Mouse (Mus musculus) Muller cell, postnatal 12 days (primary cell): ENCODE measurements at regions not wholly inside any gene's neighbourhood (a gene's known extent, or its start where the extent isn't known, plus 50 kb on each side); places are given as distances from the start of the nearest gene placed in this dataset.
A peak's percentile ranks its signal among the peaks of the same experiment; 100 is the strongest.

Experiments
- DNase-seq: peaks from one replicate; pipeline ENCODE4 v3.0.0-alpha.2; 2015; ENCODE audit errors: inconsistent ontology term

- DNase-seq = no peak
These were observed 149.1 kb upstream of the Dyrk2 start for GRCm38 (mm10) chr10:119019082-119019481.

- no peak for DNase-seq
These were observed 148.5 kb upstream of the Dyrk2 start for GRCm38 (mm10) chr10:119018490-119018889.

GRCm38 (mm10) chr10:119016104-119016503, 146.1 kb upstream of the Dyrk2 start:
- no peak for DNase-seq

- DNase-seq = no peak
These were observed 145.5 kb upstream of the Dyrk2 start for GRCm38 (mm10) chr10:119015311-119016055.

GRCm38 (mm10) chr10:119014731-119015130, 144.7 kb upstream of the Dyrk2 start:
- DNase-seq = no peak

- no peak for DNase-seq
These were observed 143.7 kb upstream of the Dyrk2 start for GRCm38 (mm10) chr10:119013758-119014157.

- no peak for DNase-seq
These were observed 141.5 kb upstream of the Dyrk2 start for GRCm38 (mm10) chr10:119011511-119011910.

- no peak for DNase-seq
These were observed 140.9 kb upstream of the Dyrk2 start for GRCm38 (mm10) chr10:119010884-119011283.

- DNase-seq = no peak
These were observed 137.0 kb upstream of the Dyrk2 start for GRCm38 (mm10) chr10:119006866-119007575.

- no peak for DNase-seq
These were observed 135.5 kb upstream of the Dyrk2 start for GRCm38 (mm10) chr10:119005491-119005890.

- DNase-seq = no peak
These were observed 134.4 kb upstream of the Dyrk2 start for GRCm38 (mm10) chr10:119004426-119004825.

- DNase-seq = no peak
These were observed 133.8 kb upstream of the Dyrk2 start for GRCm38 (mm10) chr10:119003839-119004238.

- no peak for DNase-seq
These were observed 133.0 kb upstream of the Dyrk2 start for GRCm38 (mm10) chr10:119003042-119003441.

GRCm38 (mm10) chr10:119001895-119002294, 131.9 kb upstream of the Dyrk2 start:
- DNase-seq = no peak

GRCm38 (mm10) chr10:119001000-119001780, 131.2 kb upstream of the Dyrk2 start:
- DNase-seq = peak; percentile 67

- DNase-seq = peak; percentile 83
These were observed 129.0 kb upstream of the Dyrk2 start for GRCm38 (mm10) chr10:118998966-118999365.

GRCm38 (mm10) chr10:118997034-118997433, 127.0 kb upstream of the Dyrk2 start:
- no peak for DNase-seq

- no peak for DNase-seq
These were observed 124.0 kb upstream of the Dyrk2 start for GRCm38 (mm10) chr10:118993819-118994574.

- peak; percentile 81 for DNase-seq
These were observed 121.2 kb upstream of the Dyrk2 start for GRCm38 (mm10) chr10:118991213-118991612.

GRCm38 (mm10) chr10:118990500-118990899, 120.5 kb upstream of the Dyrk2 start:
- DNase-seq = no peak

- no peak for DNase-seq
These were observed 119.8 kb upstream of the Dyrk2 start for GRCm38 (mm10) chr10:118989812-118990211.

- DNase-seq = no peak
These were observed 118.2 kb upstream of the Dyrk2 start for GRCm38 (mm10) chr10:118988249-118988648.
